Mouse (Mus musculus): Measurements from ENCODE around the gene Mrps27. TPM values are rescaled to one million over a fixed set of nuclear protein-coding genes. Genes with fewer than 3 reads are reported as not detected.
A peak's percentile ranks its signal among the peaks of the same experiment; 100 is the strongest.

The Mrps27 gene
- 60.2 and 60.9 TPM in 2 replicates for polyA plus RNA-seq (2015; fragmentation: Nextera tagmentation; extraction: Ambion mirVana)

- Histone ChIP-seq H3K27ac (peak within 1 kb of the TSS; percentile 86), H3K27me3 (no peaks in the 10 kb centered on the region), H3K36me3 (peaks cover 38% of the 10 kb centered on the region), H3K4me2 (replicated peaks) (peak within 1 kb of the TSS; percentile 79), H3K9ac (peak within 1 kb of the TSS; percentile 88), H3K4me1 (peaks cover 13% of the 10 kb centered on the region), H3K9me3 (no peaks in the 10 kb centered on the region), H3K4me3 (peak within 1 kb of the TSS; percentile 78)
- peak; percentile 97 for ATAC-seq (ENCODE audit: low FRiP score, low read depth)
- 2% methylated on average over 39 of the region's 39 CpGs for WGBS
Observed at GRCm38 (mm10) chr13:99344599-99345575, at the start of gene Mrps27, which contains the start of gene Ptcd2. Gene Mrps27 (plus strand): TSS chr13:99344786. Gene Ptcd2 (minus strand): TSS chr13:99344705.

- H3K4me2 ChIP-seq (replicated peaks), result no peak overlapping the region
Observed at GRCm38 (mm10) chr13:99299921-99300320, 44.7 kb upstream of the Mrps27 start.

GRCm38 (mm10) chr13:99303846-99304245 is 40.7 kb upstream of the Mrps27 start:
- H3K4me2 ChIP-seq (replicated peaks), result no peak overlapping the region
- H3K27me3 ChIP-seq, result no peaks in the 10 kb centered on the region
- peaks cover 34% of the 10 kb centered on the region for H3K4me1 ChIP-seq
- H3K27ac ChIP-seq, result peak overlapping the region; percentile 11; the same call in 1 of the 2 replicates
- no peak overlapping the region for H3K4me3 ChIP-seq
- no peaks in the 10 kb centered on the region for H3K9me3 ChIP-seq
- ATAC-seq (ENCODE audit: low FRiP score, low read depth), result no peak
- no peak overlapping the region for H3K9ac ChIP-seq
- 43% methylated on average over 5 of the region's 5 CpGs for WGBS
- no peaks in the 10 kb centered on the region for H3K36me3 ChIP-seq

More at GRCm38 (mm10) chr13:99299921-99300320, 44.7 kb upstream of the Mrps27 start:
- Histone ChIP-seq H3K27me3 (no peaks in the 10 kb centered on the region), H3K36me3 (no peaks in the 10 kb centered on the region), H3K27ac (no peak overlapping the region), H3K4me3 (no peak overlapping the region), H3K9ac (no peak overlapping the region), H3K4me1 (peaks cover 26% of the 10 kb centered on the region), H3K9me3 (no peaks in the 10 kb centered on the region)
- WGBS, result 87% methylated on average over 5 of the region's 5 CpGs
- no peak for ATAC-seq (ENCODE audit: low FRiP score, low read depth)

GRCm38 (mm10) chr13:99304365-99304764 is 40.2 kb upstream of the Mrps27 start:
- ATAC-seq (ENCODE audit: low FRiP score, low read depth), result peak; percentile 56
- peaks cover 30% of the 10 kb centered on the region for H3K4me1 ChIP-seq
- no peaks in the 10 kb centered on the region for H3K9me3 ChIP-seq
- no peaks in the 10 kb centered on the region for H3K36me3 ChIP-seq
- H3K4me2 ChIP-seq (replicated peaks), result no peak overlapping the region
- H3K4me3 ChIP-seq, result no peak overlapping the region
- H3K9ac ChIP-seq, result no peak overlapping the region
- no peaks in the 10 kb centered on the region for H3K27me3 ChIP-seq
- WGBS, result 76% methylated on average over 11 of the region's 11 CpGs
- 0 out of 2 replicates have a peak overlapping the region, but pooled peaks have one; percentile 11 for H3K27ac ChIP-seq

GRCm38 (mm10) chr13:99305186-99305585 is 39.4 kb upstream of the Mrps27 start:
- H3K27me3 ChIP-seq, result no peaks in the 10 kb centered on the region
- no peak overlapping the region for H3K9ac ChIP-seq
- no peak for ATAC-seq (ENCODE audit: low FRiP score, low read depth)
- WGBS, result 76% methylated on average over 1 of the region's 1 CpGs
- no peak overlapping the region for H3K4me2 ChIP-seq (replicated peaks)
- no peaks in the 10 kb centered on the region for H3K36me3 ChIP-seq
- H3K4me1 ChIP-seq, result peaks cover 22% of the 10 kb centered on the region
- no peaks in the 10 kb centered on the region for H3K9me3 ChIP-seq
- H3K27ac ChIP-seq, result no peak overlapping the region
- H3K4me3 ChIP-seq, result no peak overlapping the region

GRCm38 (mm10) chr13:99306164-99306563 is 38.4 kb upstream of the Mrps27 start:
- WGBS, result 87% methylated on average over 8 of the region's 8 CpGs
- H3K9ac ChIP-seq, result no peak overlapping the region
- peaks cover 22% of the 10 kb centered on the region for H3K4me1 ChIP-seq
- H3K4me2 ChIP-seq (replicated peaks), result no peak overlapping the region
- ATAC-seq (ENCODE audit: low FRiP score, low read depth), result no peak
- no peak overlapping the region for H3K4me3 ChIP-seq
- no peaks in the 10 kb centered on the region for H3K9me3 ChIP-seq
- no peaks in the 10 kb centered on the region for H3K36me3 ChIP-seq
- H3K27ac ChIP-seq, result no peak overlapping the region
- no peaks in the 10 kb centered on the region for H3K27me3 ChIP-seq

GRCm38 (mm10) chr13:99307930-99308359 is 36.6 kb upstream of the Mrps27 start:
- 52% methylated on average over 5 of the region's 5 CpGs for WGBS
- ATAC-seq (ENCODE audit: low FRiP score, low read depth), result peak; percentile 81

GRCm38 (mm10) chr13:99308393-99308792 is 36.2 kb upstream of the Mrps27 start:
- H3K9ac ChIP-seq, result no peak overlapping the region
- H3K9me3 ChIP-seq, result no peaks in the 10 kb centered on the region
- H3K4me2 ChIP-seq (replicated peaks), result no peak overlapping the region
- no peaks in the 10 kb centered on the region for H3K36me3 ChIP-seq
- H3K4me1 ChIP-seq, result peaks cover 21% of the 10 kb centered on the region
- peak overlapping the region; percentile 1; the same call in 1 of the 2 replicates for H3K27ac ChIP-seq
- 84% methylated on average over 8 of the region's 8 CpGs for WGBS
- H3K27me3 ChIP-seq, result no peaks in the 10 kb centered on the region
- no peak overlapping the region for H3K4me3 ChIP-seq
- ATAC-seq (ENCODE audit: low FRiP score, low read depth), result no peak

More at GRCm38 (mm10) chr13:99307930-99308359, 36.6 kb upstream of the Mrps27 start:
- H3K36me3 ChIP-seq, result no peaks in the 10 kb centered on the region
- no peaks in the 10 kb centered on the region for H3K9me3 ChIP-seq
- no peak overlapping the region for H3K9ac ChIP-seq
- H3K27ac ChIP-seq, result peak overlapping the region; percentile 1; the same call in 1 of the 2 replicates
- H3K4me3 ChIP-seq, result no peak overlapping the region
- H3K4me1 ChIP-seq, result peaks cover 22% of the 10 kb centered on the region
- no peak overlapping the region for H3K4me2 ChIP-seq (replicated peaks)
- no peaks in the 10 kb centered on the region for H3K27me3 ChIP-seq

- no peaks in the 10 kb centered on the region for H3K4me1 ChIP-seq
- 90% methylated on average over 5 of the region's 5 CpGs for WGBS
Observed at GRCm38 (mm10) chr13:99314098-99314497, 30.5 kb upstream of the Mrps27 start.

GRCm38 (mm10) chr13:99314657-99315181 is 29.9 kb upstream of the Mrps27 start:
- Histone ChIP-seq H3K9me3 (no peaks in the 10 kb centered on the region), H3K4me1 (no peaks in the 10 kb centered on the region), H3K36me3 (peaks cover 8% of the 10 kb centered on the region), H3K27ac (no peak overlapping the region), H3K4me3 (no peak overlapping the region), H3K27me3 (no peaks in the 10 kb centered on the region), H3K9ac (no peak overlapping the region), H3K4me2 (replicated peaks) (no peak overlapping the region)
- 69% methylated on average over 15 of the region's 15 CpGs for WGBS
- no peak for ATAC-seq (ENCODE audit: low FRiP score, low read depth)

More at GRCm38 (mm10) chr13:99314098-99314497, 30.5 kb upstream of the Mrps27 start:
- Histone ChIP-seq H3K27me3 (no peaks in the 10 kb centered on the region), H3K27ac (no peak overlapping the region), H3K4me2 (replicated peaks) (no peak overlapping the region), H3K4me3 (no peak overlapping the region), H3K36me3 (peaks cover 2% of the 10 kb centered on the region), H3K9me3 (no peaks in the 10 kb centered on the region), H3K9ac (no peak overlapping the region)
- no peak for ATAC-seq (ENCODE audit: low FRiP score, low read depth)

GRCm38 (mm10) chr13:99316366-99316765 is 28.2 kb upstream of the Mrps27 start:
- Histone ChIP-seq H3K27ac (no peak overlapping the region), H3K36me3 (peaks cover 24% of the 10 kb centered on the region), H3K4me3 (no peak overlapping the region), H3K27me3 (no peaks in the 10 kb centered on the region), H3K4me2 (replicated peaks) (no peak overlapping the region), H3K9ac (no peak overlapping the region), H3K9me3 (no peaks in the 10 kb centered on the region), H3K4me1 (no peaks in the 10 kb centered on the region)
- ATAC-seq (ENCODE audit: low FRiP score, low read depth), result no peak
- WGBS, result 89% methylated on average over 6 of the region's 6 CpGs

GRCm38 (mm10) chr13:99317058-99317457 is 27.5 kb upstream of the Mrps27 start:
- no peak for ATAC-seq (ENCODE audit: low FRiP score, low read depth)

More at GRCm38 (mm10) chr13:99317058-99317457, 27.5 kb upstream of the Mrps27 start:
- Histone ChIP-seq H3K4me3 (no peak overlapping the region), H3K9me3 (no peaks in the 10 kb centered on the region), H3K9ac (no peak overlapping the region), H3K4me2 (replicated peaks) (no peak overlapping the region), H3K4me1 (no peaks in the 10 kb centered on the region), H3K27me3 (no peaks in the 10 kb centered on the region), H3K27ac (no peak overlapping the region), H3K36me3 (peaks cover 27% of the 10 kb centered on the region)
- 43% methylated on average over 4 of the region's 4 CpGs for WGBS

Measured in limb, embryonic 13.5 days (tissue).